Mouse (Mus musculus) forebrain, postnatal 0 days (tissue): ENCODE measurements around the gene Tmem121. TPM values are rescaled to one million over a fixed set of nuclear protein-coding genes. Genes with fewer than 3 reads are reported as not detected.

Experiments used
- ATAC-seq: fragments of 200-750 bp; cut with Nextera tagmentation; 2 replicates; pipeline ENCODE4 v1.8.0; 2017; ENCODE audit warnings: mild to moderate bottlenecking, moderate library complexity
- DNase-seq: peaks from one replicate; pipeline ENCODE4 v3.0.0-alpha.2; 2015
- H3K27ac ChIP-seq: fragments of 300-500 bp; sonication (generic); 2 replicates; pipeline ENCODE4 v1.5.1; 2014; ENCODE audit warnings: low read depth, mild to moderate bottlenecking, antibody characterized with exemption, low read length, moderate library complexity, mixed read lengths
- H3K27me3 ChIP-seq: fragments of 300-500 bp; sonication (generic); 2 replicates; pipeline ENCODE4 v1.6.1; 2014; ENCODE audit warnings: mild to moderate bottlenecking, low read length, mixed read lengths; ENCODE audit not compliant: insufficient read depth
- H3K36me3 ChIP-seq: fragments of 300-500 bp; sonication (generic); 2 replicates; pipeline ENCODE4 v1.6.1; 2014; ENCODE audit warnings: mild to moderate bottlenecking, moderate library complexity; ENCODE audit not compliant: insufficient read depth
- H3K4me1 ChIP-seq: fragments of 300-500 bp; sonication (generic); 2 replicates; pipeline ENCODE4 v1.6.1; 2014; ENCODE audit warnings: antibody characterized with exemption; ENCODE audit not compliant: insufficient read depth
- H3K4me2 ChIP-seq: fragments of 300-500 bp; sonication (generic); 2 replicates; pipeline ENCODE4 v1.6.1; 2014; ENCODE audit warnings: low read depth, mild to moderate bottlenecking, moderate library complexity
- H3K4me3 ChIP-seq: fragments of 300-500 bp; sonication (generic); 2 replicates; pipeline ENCODE4 v1.5.1; 2014; ENCODE audit warnings: low read depth, low read length, mixed read lengths
- H3K9ac ChIP-seq: fragments of 300-500 bp; sonication (generic); 2 replicates; pipeline ENCODE4 v1.6.1; 2014; ENCODE audit warnings: mild to moderate bottlenecking
- H3K9me3 ChIP-seq: fragments of 300-500 bp; sonication (generic); 2 replicates; pipeline ENCODE4 v1.6.1; 2016; ENCODE audit warnings: low read length
- CTCF ChIP-seq: sonication (generic); IDR thresholded peaks from 2 replicates; pipeline ENCODE4 v1.5.1; 2016; ENCODE audit warnings: antibody characterized with exemption, control low read depth, low read depth
- WGBS: fragments of 180-500 bp; shearing (Covaris S2); extraction: QIAGEN DNeasy Blood & Tissue Kit; methylation state at CpG from one replicate; pipeline ENCODE4 v1.1.7; 2014; 5-methylcytosine and 5-hydroxymethylcytosine counted together
- polyA plus RNA-seq: library from polyadenylated mRNA; unstranded; fragments of >200 nt; fragmentation: Nextera tagmentation; extraction: Ambion mirVana; gene quantifications from 2 replicates; pipeline ENCODE4 v1.2.1, GENCODE M21; 2015
- total RNA-seq: library from RNA; depleted of rRNA; stranded (reverse); fragments of >200 nt; gene quantifications from 2 replicates; pipeline ENCODE4 v1.2.3, GENCODE M21; 2014

The Tmem121 gene
- total and polyA plus RNA-seq, 2 experiments from 2014 or later = 59.3 to 71.8 TPM

GRCm38 (mm10) chr12:113144886-113145285 lies 40.8 kb upstream of the Tmem121 start:
- H3K27ac ChIP-seq = no peak overlapping the region
- WGBS = 94% methylated on average over 16 of the region's 16 CpGs
- no peak overlapping the region for H3K4me3 ChIP-seq
- no peak for DNase-seq
- H3K4me1 ChIP-seq = peaks cover 22% of the 10 kb centered on the region
- H3K9me3 ChIP-seq = no peaks in the 10 kb centered on the region
- H3K4me2 ChIP-seq = no peak overlapping the region
- no peak overlapping the region for H3K9ac ChIP-seq
- no peaks in the 10 kb centered on the region for H3K27me3 ChIP-seq
- no peak for TF ChIP-seq CTCF
- ATAC-seq = no peak
- peaks cover 25% of the 10 kb centered on the region for H3K36me3 ChIP-seq

GRCm38 (mm10) chr12:113145591-113145990 lies 40.1 kb upstream of the Tmem121 start:
- ATAC-seq = no peak
- no peak for DNase-seq
- H3K4me3 ChIP-seq = no peak overlapping the region
- no peaks in the 10 kb centered on the region; the same call in 1 of the 2 replicates for H3K27me3 ChIP-seq
- H3K9ac ChIP-seq = no peak overlapping the region
- H3K9me3 ChIP-seq = no peaks in the 10 kb centered on the region
- no peak overlapping the region for H3K4me2 ChIP-seq
- 86% methylated on average over 5 of the region's 5 CpGs for WGBS
- peaks cover 22% of the 10 kb centered on the region for H3K4me1 ChIP-seq
- peaks cover 25% of the 10 kb centered on the region for H3K36me3 ChIP-seq
- H3K27ac ChIP-seq = no peak overlapping the region
- TF ChIP-seq CTCF = no peak

GRCm38 (mm10) chr12:113146112-113147057 lies 39.3 kb upstream of the Tmem121 start, which contains the start of gene Crip1:
Gene Crip1 (plus strand): TSS chr12:113146316.
- H3K36me3 ChIP-seq = peaks cover 25% of the 10 kb centered on the region
- no peak within 1 kb of the TSS for H3K9ac ChIP-seq
- ATAC-seq = peak; percentile 56
- WGBS = 12% methylated on average over 45 of the region's 45 CpGs
- peak; percentile 83 for DNase-seq
- no peak within 1 kb of the TSS for H3K4me3 ChIP-seq
- no peaks in the 10 kb centered on the region for H3K9me3 ChIP-seq
- no peaks in the 10 kb centered on the region; the same call in 1 of the 2 replicates for H3K27me3 ChIP-seq
- H3K27ac ChIP-seq = peak within 1 kb of the TSS; percentile 37
- H3K4me2 ChIP-seq = peak within 1 kb of the TSS; percentile 26; the same call in 1 of the 2 replicates
- peak; percentile 82 for TF ChIP-seq CTCF
- H3K4me1 ChIP-seq = peaks cover 17% of the 10 kb centered on the region

- H3K4me1 ChIP-seq = peaks cover 13% of the 10 kb centered on the region; the same call in 1 of the 2 replicates
- 76% methylated on average over 8 of the region's 8 CpGs for WGBS
- no peak overlapping the region for H3K4me3 ChIP-seq
- H3K36me3 ChIP-seq = peaks cover 25% of the 10 kb centered on the region
- no peaks in the 10 kb centered on the region for H3K9me3 ChIP-seq
- no peak overlapping the region for H3K9ac ChIP-seq
- DNase-seq (no peak), ATAC-seq (no peak)
- no peak for TF ChIP-seq CTCF
- no peaks in the 10 kb centered on the region; the same call in 1 of the 2 replicates for H3K27me3 ChIP-seq
- H3K4me2 ChIP-seq = no peak overlapping the region
- no peak overlapping the region for H3K27ac ChIP-seq
Measured at GRCm38 (mm10) chr12:113147481-113147880, 38.2 kb upstream of the Tmem121 start.

DNA sequence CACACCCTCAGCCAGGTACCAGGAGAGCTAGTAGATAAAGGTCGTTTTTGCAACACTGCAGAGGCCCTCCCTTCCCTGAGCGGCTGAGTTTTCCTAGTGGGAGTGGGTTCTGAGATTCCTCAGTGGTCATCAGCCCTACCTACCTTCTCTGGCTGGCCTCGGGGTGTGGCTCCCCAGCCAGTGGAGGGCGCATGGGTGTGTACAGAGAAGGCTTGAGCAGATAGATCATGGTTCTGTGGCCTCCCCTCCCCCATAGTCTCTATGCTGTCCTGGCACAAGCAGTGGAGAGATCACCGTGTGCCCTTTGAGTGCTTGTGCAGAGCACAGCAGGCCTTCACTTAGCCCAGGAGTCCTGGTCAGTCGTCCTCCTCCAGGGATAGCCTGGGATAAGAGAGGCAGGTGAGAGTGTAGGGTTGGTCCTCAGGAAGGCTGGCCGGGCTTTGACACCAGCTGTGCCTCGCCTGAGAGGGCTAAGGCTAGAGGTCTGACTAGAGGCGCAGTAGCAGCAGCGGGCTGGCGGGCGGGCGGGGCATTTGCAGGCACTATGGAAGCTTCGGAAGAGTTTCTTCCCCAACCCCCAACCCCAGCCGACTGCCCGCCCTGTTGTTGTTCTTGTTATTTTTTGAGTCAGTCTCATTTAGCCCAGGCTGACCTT lies 37.2 kb upstream of the Tmem121 start:
- Histone ChIP-seq H3K9ac (no peak overlapping the region), H3K9me3 (no peaks in the 10 kb centered on the region), H3K27ac (no peak overlapping the region), H3K4me3 (no peak overlapping the region), H3K27me3 (no peaks in the 10 kb centered on the region; the same call in 1 of the 2 replicates), H3K4me1 (0 out of 2 replicates have a peak, but pooled peaks cover 6% of the 10 kb centered on the region), H3K4me2 (no peak overlapping the region), H3K36me3 (peaks cover 23% of the 10 kb centered on the region)
- 50% methylated on average over 16 of the region's 16 CpGs for WGBS
- ATAC-seq = no peak
- no peak for TF ChIP-seq CTCF
- no peak for DNase-seq

- ATAC-seq = no peak
- peaks cover 14% of the 10 kb centered on the region for H3K36me3 ChIP-seq
- no peak overlapping the region for H3K27ac ChIP-seq
- no peak for DNase-seq
- no peaks in the 10 kb centered on the region; the same call in 1 of the 2 replicates for H3K27me3 ChIP-seq
- H3K9me3 ChIP-seq = no peaks in the 10 kb centered on the region
- H3K4me2 ChIP-seq = no peak overlapping the region
- H3K4me3 ChIP-seq = no peak overlapping the region
- H3K9ac ChIP-seq = no peak overlapping the region
- 43% methylated on average over 4 of the region's 4 CpGs for WGBS
- H3K4me1 ChIP-seq = 0 out of 2 replicates have a peak, but pooled peaks cover 6% of the 10 kb centered on the region
- TF ChIP-seq CTCF = no peak
Measured at GRCm38 (mm10) chr12:113149341-113149740, 36.4 kb upstream of the Tmem121 start.
